Mouse (Mus musculus) myocyte (in vitro differentiated cells): ENCODE results near the gene Psmd2. TPM values are rescaled to one million over a fixed set of nuclear protein-coding genes. Genes with fewer than 3 reads are reported as not detected.
A peak's percentile ranks its signal among the peaks of the same experiment; 100 is the strongest.

Experiments
- H3K27me3 ChIP-seq: one replicate; pipeline ENCODE4 v1.6.1; 2011; ENCODE audit not compliant: control insufficient read depth, insufficient read depth, insufficient read length
- H3K36me3 ChIP-seq: one replicate; pipeline ENCODE4 v1.6.1; 2011; ENCODE audit not compliant: control insufficient read depth, insufficient read depth
- H3K4me2 ChIP-seq: one replicate; pipeline ENCODE4 v1.6.1; 2011; ENCODE audit warnings: low read depth, control low read depth
- H3K4me3 ChIP-seq: one replicate; pipeline ENCODE4 v1.5.1; 2011; ENCODE audit warnings: mild to moderate bottlenecking, control low read depth, moderate library complexity
- H3K79me2 ChIP-seq: one replicate; pipeline ENCODE4 v1.6.1; 2011; ENCODE audit not compliant: control insufficient read depth, insufficient read depth
- H3ac ChIP-seq: one replicate; pipeline ENCODE4 v1.6.1; 2011; ENCODE audit not compliant: control insufficient read depth, insufficient read length
- CEBPB ChIP-seq: IDR thresholded peaks from 2 replicates; pipeline ENCODE4 v1.6.1; 2011; ENCODE audit warnings: mild to moderate bottlenecking, moderate library complexity; ENCODE audit not compliant: poor library complexity, insufficient read depth, severe bottlenecking
- E2F4 ChIP-seq: IDR thresholded peaks from one replicate; pipeline ENCODE4 v1.6.1; 2011; ENCODE audit warnings: mild to moderate bottlenecking, control low read depth, moderate library complexity; ENCODE audit not compliant: insufficient read depth
- MAX ChIP-seq: IDR thresholded peaks from one replicate; pipeline ENCODE4 v1.6.1; 2011; ENCODE audit warnings: low read depth, mild to moderate bottlenecking, control low read depth
- MYOD1 ChIP-seq, 3 experiments: IDR thresholded peaks; one replicate each; pipeline ENCODE4 v1.6.1; 2011; ENCODE audit warnings: control low read depth in 2 of 3, low read depth in 2 of 3, mild to moderate bottlenecking in 2 of 3, moderate library complexity in 1 of 3; ENCODE audit not compliant: insufficient read length in 2 of 3, control insufficient read depth in 1 of 3
- MYOG ChIP-seq, 3 experiments: IDR thresholded peaks; one replicate each; pipeline ENCODE4 v1.6.1; 2011; ENCODE audit warnings: control low read depth in 2 of 3, low read depth in 2 of 3, mild to moderate bottlenecking in 2 of 3; ENCODE audit not compliant: insufficient read length in 2 of 3, control insufficient read depth in 1 of 3, insufficient read depth in 1 of 3
- POLR2A ChIP-seq: IDR thresholded peaks from one replicate; pipeline ENCODE4 v1.6.1; 2011; ENCODE audit warnings: low read depth, mild to moderate bottlenecking, control low read depth, moderate library complexity; ENCODE audit not compliant: insufficient read length
- POLR2AphosphoS2 ChIP-seq: IDR thresholded peaks from one replicate; pipeline ENCODE4 v1.6.1; 2011; ENCODE audit warnings: low read depth, control low read depth; ENCODE audit not compliant: insufficient read length
- REST ChIP-seq: IDR thresholded peaks from one replicate; pipeline ENCODE4 v1.6.1; 2011; ENCODE audit warnings: mild to moderate bottlenecking, control low read depth, moderate library complexity; ENCODE audit not compliant: insufficient read depth, insufficient read length
- SRF ChIP-seq: IDR thresholded peaks from one replicate; pipeline ENCODE4 v1.6.1; 2011; ENCODE audit warnings: low read depth; ENCODE audit not compliant: control insufficient read depth, insufficient read length
- TCF12 ChIP-seq: IDR thresholded peaks from one replicate; pipeline ENCODE4 v1.6.1; 2011; ENCODE audit warnings: mild to moderate bottlenecking, control low read depth; ENCODE audit not compliant: poor library complexity, insufficient read depth, severe bottlenecking
- TCF3 ChIP-seq: IDR thresholded peaks from one replicate; pipeline ENCODE4 v1.6.1; 2011; ENCODE audit warnings: low read depth, control low read depth; ENCODE audit not compliant: insufficient read length
- USF1 ChIP-seq: IDR thresholded peaks from one replicate; pipeline ENCODE4 v1.6.1; 2011; ENCODE audit warnings: low read depth, mild to moderate bottlenecking, control low read depth, moderate library complexity
- polyA plus RNA-seq: library from polyadenylated mRNA; unstranded; fragments of >200 nt; fragmentation: generic; extraction: Trizol; gene quantifications from one replicate; pipeline ENCODE4 v1.2.1, GENCODE M21; 2012; ENCODE audit warnings: missing spikeins

Psmd2 gene
- polyA plus RNA-seq, 1 experiment, result 285 TPM

- Histone ChIP-seq H3K4me3 (peak overlapping the region; percentile 43), H3K27me3 (no peaks in the 10 kb centered on the region), H3K4me2 (peak overlapping the region; percentile 99), H3ac (peak overlapping the region; percentile 66), H3K79me2 (no peaks in the 10 kb centered on the region), H3K36me3 (no peaks in the 10 kb centered on the region)
- TF ChIP-seq SRF, result no peak
- TF ChIP-seq TCF12, result no peak
- TF ChIP-seq TCF3, result no peak
- TF ChIP-seq USF1, result no peak
- no peak for TF ChIP-seq MYOD1 (IDR thresholded peaks at IDR 0.05; ENCODE audit: control insufficient read depth in 1 of 3, insufficient read length in 2 of 3, low read depth in 2 of 3)
- no peak for TF ChIP-seq MYOG (IDR thresholded peaks at IDR 0.05; ENCODE audit: control insufficient read depth in 1 of 3, insufficient read depth in 1 of 3, insufficient read length in 2 of 3, low read depth in 2 of 3)
- TF ChIP-seq MAX, result no peak
- TF ChIP-seq REST, result no peak
- no peak for TF ChIP-seq POLR2A
- peak; percentile 55 for TF ChIP-seq POLR2AphosphoS2
- peak; percentile 84 for TF ChIP-seq CEBPB
- no peak for TF ChIP-seq E2F4
These were observed 29.3 kb upstream of the Psmd2 start for GRCm38 (mm10) chr16:20621991-20622685.

GRCm38 (mm10) chr16:20623211-20623610 lies 28.2 kb upstream of the Psmd2 start:
- Histone ChIP-seq H3ac (no peak overlapping the region), H3K36me3 (no peaks in the 10 kb centered on the region), H3K4me2 (no peak overlapping the region), H3K4me3 (no peak overlapping the region), H3K79me2 (no peaks in the 10 kb centered on the region), H3K27me3 (no peaks in the 10 kb centered on the region)
- TF ChIP-seq USF1 (no peak), REST (no peak), CEBPB (no peak), TCF3 (no peak), SRF (no peak), POLR2A (no peak), MYOD1 (IDR thresholded peaks at IDR 0.05; ENCODE audit: control insufficient read depth in 1 of 3, insufficient read length in 2 of 3, low read depth in 2 of 3) (no peak), MYOG (IDR thresholded peaks at IDR 0.05; ENCODE audit: control insufficient read depth in 1 of 3, insufficient read depth in 1 of 3, insufficient read length in 2 of 3, low read depth in 2 of 3) (no peak), TCF12 (no peak), POLR2AphosphoS2 (no peak), MAX (no peak), E2F4 (no peak)

- H3K4me2 ChIP-seq, result peak overlapping the region; percentile 78
- H3ac ChIP-seq, result no peak overlapping the region
- no peaks in the 10 kb centered on the region for H3K79me2 ChIP-seq
- no peaks in the 10 kb centered on the region for H3K27me3 ChIP-seq
- TF ChIP-seq E2F4 (no peak), TCF3 (no peak), MAX (no peak), SRF (no peak), MYOD1 (IDR thresholded peaks at IDR 0.05; ENCODE audit: control insufficient read depth in 1 of 3, insufficient read length in 2 of 3, low read depth in 2 of 3) (no peak), REST (no peak), MYOG (IDR thresholded peaks at IDR 0.05; ENCODE audit: control insufficient read depth in 1 of 3, insufficient read depth in 1 of 3, insufficient read length in 2 of 3, low read depth in 2 of 3) (no peak), TCF12 (no peak), POLR2AphosphoS2 (no peak), POLR2A (no peak), CEBPB (no peak), USF1 (no peak)
- peak overlapping the region; percentile 34 for H3K4me3 ChIP-seq
- no peaks in the 10 kb centered on the region for H3K36me3 ChIP-seq
These were observed 22.5 kb upstream of the Psmd2 start for GRCm38 (mm10) chr16:20628871-20629391.

GRCm38 (mm10) chr16:20629731-20630634 lies 21.5 kb upstream of the Psmd2 start, which contains the start of gene Ece2:
Gene Ece2, plus strand, starts transcription at chr16:20629828.
- Histone ChIP-seq H3K36me3 (no peaks in the 10 kb centered on the region), H3K4me3 (peak within 1 kb of the TSS; percentile 34), H3K79me2 (no peaks in the 10 kb centered on the region), H3ac (no peak within 1 kb of the TSS), H3K4me2 (peak within 1 kb of the TSS; percentile 78), H3K27me3 (no peaks in the 10 kb centered on the region)
- no peak for TF ChIP-seq E2F4
- no peak for TF ChIP-seq MYOG (IDR thresholded peaks at IDR 0.05; ENCODE audit: control insufficient read depth in 1 of 3, insufficient read depth in 1 of 3, insufficient read length in 2 of 3, low read depth in 2 of 3)
- no peak for TF ChIP-seq TCF12
- no peak for TF ChIP-seq CEBPB
- TF ChIP-seq MAX, result no peak
- TF ChIP-seq POLR2AphosphoS2, result peak; percentile 38
- no peak for TF ChIP-seq SRF
- no peak for TF ChIP-seq TCF3
- TF ChIP-seq POLR2A, result peak; percentile 64
